Mouse (Mus musculus) layer of hippocampus, postnatal 36 days (tissue): ENCODE data around the gene Klhl7. TPM values are rescaled to one million over a fixed set of nuclear protein-coding genes. Genes with fewer than 3 reads are reported as not detected.
A peak's percentile ranks its signal among the peaks of the same experiment; 100 is the strongest.

Experiments used
- DNase-seq, 2 experiments: peaks; one replicate each; pipeline ENCODE4 v3.0.0; 2022
- total RNA-seq, 2 experiments: library from RNA; stranded (reverse); gene quantifications; 2 replicates each; pipeline ENCODE4 v1.2.3; 2021

Gene Klhl7
- total RNA-seq, 2 experiments from 2014 or later, result 98.6 to 104 TPM

GRCm38 (mm10) chr5:24181514-24182295, 81.3 kb downstream of the Klhl7 start:
- DNase-seq, result no peak

GRCm38 (mm10) chr5:24182296-24182734, 81.9 kb downstream of the Klhl7 start:
- no peak for DNase-seq

- no peak for DNase-seq
Observed at GRCm38 (mm10) chr5:24183096-24183495, 82.7 kb downstream of the Klhl7 start.

- DNase-seq, result no peak
Observed at GRCm38 (mm10) chr5:24184011-24184410, 83.6 kb downstream of the Klhl7 start.

GRCm38 (mm10) chr5:24188476-24188875, 88.1 kb downstream of the Klhl7 start:
- DNase-seq, result no peak

GRCm38 (mm10) chr5:24191821-24192220, 91.4 kb downstream of the Klhl7 start:
- DNase-seq, result no peak

- no peak for DNase-seq
Observed at GRCm38 (mm10) chr5:24201006-24201405, 100.6 kb downstream of the Klhl7 start.

- peak; percentile 15 to 28 for DNase-seq
Observed at GRCm38 (mm10) chr5:24202492-24202891, 102.1 kb downstream of the Klhl7 start.

GRCm38 (mm10) chr5:24203266-24203665, 102.9 kb downstream of the Klhl7 start:
- no peak for DNase-seq

GRCm38 (mm10) chr5:24207965-24208364, 107.6 kb downstream of the Klhl7 start:
- no peak for DNase-seq

- DNase-seq, result no peak
Observed at GRCm38 (mm10) chr5:24208505-24208904, 108.1 kb downstream of the Klhl7 start.

Other genes with a start within 250 kb of the Klhl7 start
- gene Fam126a, start 69.9 kb upstream of the Klhl7 start, total RNA-seq, result 10 to 100 TPM; 28.1 to 28.7 TPM
- 10 to 100 TPM in 1 of 2 experiments, 1 to 10 TPM in 1; 9.8 to 12.1 TPM for gene Nupl2, start 64.4 kb downstream of the Klhl7 start, total RNA-seq